Mouse (Mus musculus): ENCODE measurements around the gene Wdr34. TPM values are rescaled to one million over a fixed set of nuclear protein-coding genes. Genes with fewer than 3 reads are reported as not detected.

The Wdr34 gene
- polyA plus RNA-seq, 1 experiment from 2014 or later: 34.5 TPM

- Histone ChIP-seq H3K27ac (no peak overlapping the region), H3K4me3 (no peak overlapping the region), H3K36me3 (peaks cover 99% of the 10 kb centered on the region), H3K9me3 (no peaks in the 10 kb centered on the region), H3K4me2 (no peak overlapping the region), H3K27me3 (no peaks in the 10 kb centered on the region), H3K9ac (no peak overlapping the region), H3K4me1 (no peaks in the 10 kb centered on the region)
- no peak for ATAC-seq (ENCODE audit: borderline replicate concordance, extremely low read depth, low FRiP score, low TSS enrichment)
- WGBS: 84% methylated on average over 8 of the region's 8 CpGs
Observed at GRCm38 (mm10) chr2:30010840-30011281, 37.8 kb downstream of the Wdr34 start.

GRCm38 (mm10) chr2:30009101-30009500 is 39.6 kb downstream of the Wdr34 start:
- no peaks in the 10 kb centered on the region for H3K27me3 ChIP-seq
- 15% methylated on average over 1 of the region's 1 CpGs for WGBS
- H3K36me3 ChIP-seq: peaks cover 96% of the 10 kb centered on the region
- H3K9ac ChIP-seq: no peak overlapping the region
- no peak for ATAC-seq (ENCODE audit: borderline replicate concordance, extremely low read depth, low FRiP score, low TSS enrichment)
- no peak overlapping the region for H3K27ac ChIP-seq
- H3K4me2 ChIP-seq: no peak overlapping the region
- H3K4me1 ChIP-seq: no peaks in the 10 kb centered on the region
- no peak overlapping the region for H3K4me3 ChIP-seq
- no peaks in the 10 kb centered on the region for H3K9me3 ChIP-seq

GRCm38 (mm10) chr2:29991962-29992361 is 56.7 kb downstream of the Wdr34 start:
- Histone ChIP-seq H3K27me3 (no peaks in the 10 kb centered on the region), H3K4me3 (no peak overlapping the region), H3K4me2 (no peak overlapping the region), H3K4me1 (no peaks in the 10 kb centered on the region), H3K27ac (no peak overlapping the region), H3K9ac (no peak overlapping the region), H3K9me3 (no peaks in the 10 kb centered on the region), H3K36me3 (peaks cover 99% of the 10 kb centered on the region)
- ATAC-seq (ENCODE audit: borderline replicate concordance, extremely low read depth, low FRiP score, low TSS enrichment): no peak
- 42% methylated on average over 2 of the region's 2 CpGs for WGBS

Small RNAs within 50 kb of the gene (microRNA-seq; reads per million reads assigned to microRNA genes)
- not detected for gene Mir6997

Other genes with a start within 250 kb of the Wdr34 start
- gene Slc27a4, start 246.2 kb downstream of the Wdr34 start, polyA plus RNA-seq (2015; fragmentation: Nextera tagmentation; extraction: Ambion mirVana): 14.9 and 15.4 TPM in 2 replicates
- gene Urm1, start 228.8 kb downstream of the Wdr34 start, polyA plus RNA-seq (2015; fragmentation: Nextera tagmentation; extraction: Ambion mirVana): 22.0 and 27.2 TPM in 2 replicates
- gene Cercam, start 179.7 kb downstream of the Wdr34 start, polyA plus RNA-seq (2015; fragmentation: Nextera tagmentation; extraction: Ambion mirVana): 12.2 and 12.9 TPM in 2 replicates
- gene Odf2, start 159.7 kb downstream of the Wdr34 start, polyA plus RNA-seq (2015; fragmentation: Nextera tagmentation; extraction: Ambion mirVana): 55.8 and 62.3 TPM in 2 replicates
- gene Gle1, start 113.5 kb downstream of the Wdr34 start, polyA plus RNA-seq (2015; fragmentation: Nextera tagmentation; extraction: Ambion mirVana): 64.5 and 67.9 TPM in 2 replicates
- 95.5 and 102 TPM in 2 replicates for gene Sptan1, start 83.3 kb downstream of the Wdr34 start, polyA plus RNA-seq (2015; fragmentation: Nextera tagmentation; extraction: Ambion mirVana)
- gene Set, start 8.5 kb upstream of the Wdr34 start, polyA plus RNA-seq (2015; fragmentation: Nextera tagmentation; extraction: Ambion mirVana): 449 and 465 TPM in 2 replicates
- 13.2 and 14.7 TPM in 2 replicates for gene Pkn3, start 28.8 kb upstream of the Wdr34 start, polyA plus RNA-seq (2015; fragmentation: Nextera tagmentation; extraction: Ambion mirVana)
- 31.4 and 32.5 TPM in 2 replicates for gene Zdhhc12, start 44.8 kb upstream of the Wdr34 start, polyA plus RNA-seq (2015; fragmentation: Nextera tagmentation; extraction: Ambion mirVana)
- 6.5 and 8.1 TPM in 2 replicates for gene Zer1, start 75.7 kb upstream of the Wdr34 start, polyA plus RNA-seq (2015; fragmentation: Nextera tagmentation; extraction: Ambion mirVana)
- gene Tbc1d13, start 84.9 kb upstream of the Wdr34 start, polyA plus RNA-seq (2015; fragmentation: Nextera tagmentation; extraction: Ambion mirVana): 8.3 and 9.5 TPM in 2 replicates
- 16.2 and 16.7 TPM in 2 replicates for gene Endog, start 122.6 kb upstream of the Wdr34 start, polyA plus RNA-seq (2015; fragmentation: Nextera tagmentation; extraction: Ambion mirVana)
- gene Spout1, start 129.6 kb upstream of the Wdr34 start, polyA plus RNA-seq (2015; fragmentation: Nextera tagmentation; extraction: Ambion mirVana): 70.9 and 71.8 TPM in 2 replicates
- 10.6 and 11.3 TPM in 2 replicates for gene Kyat1, start 157.0 kb upstream of the Wdr34 start, polyA plus RNA-seq (2015; fragmentation: Nextera tagmentation; extraction: Ambion mirVana)
- 39.1 and 40.9 TPM in 2 replicates for gene Lrrc8a, start 188.8 kb upstream of the Wdr34 start, polyA plus RNA-seq (2015; fragmentation: Nextera tagmentation; extraction: Ambion mirVana)
- gene Gm28035, start 191.7 kb upstream of the Wdr34 start, polyA plus RNA-seq (2015; fragmentation: Nextera tagmentation; extraction: Ambion mirVana): 0.10 and 0.25 TPM in 2 replicates
- gene Phyhd1, start 217.3 kb upstream of the Wdr34 start, polyA plus RNA-seq (2015; fragmentation: Nextera tagmentation; extraction: Ambion mirVana): 7.1 and 7.3 TPM in 2 replicates
- not detected in 2 replicates for gene Gm28038, start 232.2 kb upstream of the Wdr34 start, polyA plus RNA-seq (2015; fragmentation: Nextera tagmentation; extraction: Ambion mirVana)
- gene Dolk, start 237.5 kb upstream of the Wdr34 start, polyA plus RNA-seq (2015; fragmentation: Nextera tagmentation; extraction: Ambion mirVana): 28.8 and 31.9 TPM in 2 replicates
- gene Nup188, start 237.5 kb upstream of the Wdr34 start, polyA plus RNA-seq (2015; fragmentation: Nextera tagmentation; extraction: Ambion mirVana): 28.2 and 30.4 TPM in 2 replicates

All from lung, embryonic 15.5 days (tissue).